Mouse (Mus musculus): Measurements from ENCODE around the gene Bean1. TPM values are rescaled to one million over a fixed set of nuclear protein-coding genes. Genes with fewer than 3 reads are reported as not detected.

The Bean1 gene
- polyA plus RNA-seq, 1 experiment from 2014 or later = 0.57 TPM

GRCm38 (mm10) chr8:104188459-104188858 lies 18.2 kb downstream of the Bean1 start:
- peaks cover 5% of the 10 kb centered on the region; the same call in 1 of the 2 replicates for H3K4me1 ChIP-seq (replicated peaks; ENCODE audit: control insufficient read depth, insufficient read depth, low read length)
- WGBS = 50% methylated on average over 5 of the region's 5 CpGs
- no peak overlapping the region for H3K9ac ChIP-seq (ENCODE audit: low read length)
- H3K4me2 ChIP-seq (ENCODE audit: low read depth, low read length) = no peak overlapping the region
- no peaks in the 10 kb centered on the region for H3K27me3 ChIP-seq (ENCODE audit: control insufficient read depth, insufficient read depth, low read depth, low read length)
- no peak for ATAC-seq (ENCODE audit: low read depth)
- H3K9me3 ChIP-seq (ENCODE audit: control insufficient read depth, low read length) = no peaks in the 10 kb centered on the region
- H3K36me3 ChIP-seq (ENCODE audit: control insufficient read depth, insufficient read depth, low read length) = no peaks in the 10 kb centered on the region
- no peak overlapping the region for H3K27ac ChIP-seq (ENCODE audit: low read length)
- no peak overlapping the region for H3K4me3 ChIP-seq (ENCODE audit: low read length)

DNA sequence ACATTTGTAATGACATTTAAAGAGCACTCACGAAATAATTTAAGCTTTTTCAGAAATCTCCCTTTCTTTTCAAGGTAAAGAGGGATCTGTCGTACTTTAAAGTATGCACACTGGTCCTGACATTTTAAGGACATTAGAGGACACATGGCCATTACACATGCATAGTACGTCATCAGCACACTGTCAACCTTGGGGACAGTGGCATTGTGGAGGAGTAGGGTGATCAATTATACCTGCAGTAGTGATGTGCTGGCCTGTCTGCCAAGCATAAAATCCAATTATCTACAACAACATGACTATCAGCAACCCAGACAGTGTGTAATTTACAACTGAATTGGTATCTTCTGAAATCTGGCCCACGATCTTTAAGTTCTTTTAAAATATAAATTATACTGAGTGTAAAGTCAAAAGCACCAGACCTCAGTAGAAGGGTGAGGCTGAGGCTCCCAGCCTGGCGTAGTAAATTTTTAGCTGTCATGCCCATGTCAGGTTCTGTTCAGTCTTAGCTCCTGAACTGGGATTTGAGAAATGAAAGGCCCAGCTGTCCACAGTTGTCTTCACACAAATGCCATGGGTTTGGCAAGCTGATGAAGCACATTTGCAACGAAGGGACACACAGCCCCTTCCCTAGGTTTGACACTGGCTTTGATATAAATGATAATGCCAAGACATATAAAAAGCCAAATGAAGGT lies 20.7 kb downstream of the Bean1 start:
- Histone ChIP-seq H3K27me3 (ENCODE audit: control insufficient read depth, insufficient read depth, low read depth, low read length) (no peaks in the 10 kb centered on the region), H3K9me3 (ENCODE audit: control insufficient read depth, low read length) (no peaks in the 10 kb centered on the region), H3K4me2 (ENCODE audit: low read depth, low read length) (no peak overlapping the region), H3K4me1 (replicated peaks; ENCODE audit: control insufficient read depth, insufficient read depth, low read length) (peaks cover 5% of the 10 kb centered on the region; the same call in 1 of the 2 replicates), H3K9ac (ENCODE audit: low read length) (no peak overlapping the region), H3K36me3 (ENCODE audit: control insufficient read depth, insufficient read depth, low read length) (no peaks in the 10 kb centered on the region), H3K27ac (ENCODE audit: low read length) (no peak overlapping the region), H3K4me3 (ENCODE audit: low read length) (no peak overlapping the region)
- 57% methylated on average over 6 of the region's 6 CpGs for WGBS
- peak; percentile 52; the same call in 1 of the 2 replicates for ATAC-seq (ENCODE audit: low read depth)

GRCm38 (mm10) chr8:104191496-104191895 lies 21.3 kb downstream of the Bean1 start:
- Histone ChIP-seq H3K4me1 (replicated peaks; ENCODE audit: control insufficient read depth, insufficient read depth, low read length) (peaks cover 5% of the 10 kb centered on the region; the same call in 1 of the 2 replicates), H3K27ac (ENCODE audit: low read length) (no peak overlapping the region), H3K27me3 (ENCODE audit: control insufficient read depth, insufficient read depth, low read depth, low read length) (no peaks in the 10 kb centered on the region), H3K4me3 (ENCODE audit: low read length) (no peak overlapping the region), H3K36me3 (ENCODE audit: control insufficient read depth, insufficient read depth, low read length) (no peaks in the 10 kb centered on the region), H3K4me2 (ENCODE audit: low read depth, low read length) (no peak overlapping the region), H3K9me3 (ENCODE audit: control insufficient read depth, low read length) (no peaks in the 10 kb centered on the region), H3K9ac (ENCODE audit: low read length) (no peak overlapping the region)
- peak; percentile 80 for ATAC-seq (ENCODE audit: low read depth)
- 14% methylated on average over 11 of the region's 11 CpGs for WGBS

GRCm38 (mm10) chr8:104199802-104200201 lies 29.6 kb downstream of the Bean1 start:
- no peaks in the 10 kb centered on the region for H3K36me3 ChIP-seq (ENCODE audit: control insufficient read depth, insufficient read depth, low read length)
- no peak overlapping the region for H3K4me2 ChIP-seq (ENCODE audit: low read depth, low read length)
- H3K4me1 ChIP-seq (replicated peaks; ENCODE audit: control insufficient read depth, insufficient read depth, low read length) = no peaks in the 10 kb centered on the region
- H3K9me3 ChIP-seq (ENCODE audit: control insufficient read depth, low read length) = no peaks in the 10 kb centered on the region
- no peaks in the 10 kb centered on the region for H3K27me3 ChIP-seq (ENCODE audit: control insufficient read depth, insufficient read depth, low read depth, low read length)
- H3K4me3 ChIP-seq (ENCODE audit: low read length) = no peak overlapping the region
- H3K9ac ChIP-seq (ENCODE audit: low read length) = no peak overlapping the region
- no peak for ATAC-seq (ENCODE audit: low read depth)
- H3K27ac ChIP-seq (ENCODE audit: low read length) = no peak overlapping the region
- 60% methylated on average over 5 of the region's 5 CpGs for WGBS

DNA sequence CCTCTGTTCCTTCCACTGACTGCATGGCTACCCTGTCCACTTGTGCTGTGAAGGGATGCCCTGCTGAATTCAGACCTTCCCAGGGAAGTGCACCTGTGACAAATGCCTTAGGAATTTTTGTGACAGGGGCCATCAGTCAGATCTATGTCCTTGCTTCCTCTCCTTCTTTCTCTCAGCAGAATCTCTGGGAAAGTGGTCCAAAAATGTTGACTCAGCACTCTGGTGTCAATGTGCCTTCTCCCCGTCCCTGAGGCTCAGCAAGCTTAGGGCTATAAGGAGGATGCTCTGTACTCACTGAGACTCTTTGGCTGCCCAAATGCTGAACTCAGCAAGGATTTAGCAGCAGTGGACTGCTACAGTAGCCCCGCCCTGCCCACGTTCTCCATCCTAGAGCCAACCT lies 31.4 kb downstream of the Bean1 start:
- Histone ChIP-seq H3K27me3 (ENCODE audit: control insufficient read depth, insufficient read depth, low read depth, low read length) (no peaks in the 10 kb centered on the region), H3K4me3 (ENCODE audit: low read length) (no peak overlapping the region), H3K27ac (ENCODE audit: low read length) (no peak overlapping the region), H3K9me3 (ENCODE audit: control insufficient read depth, low read length) (no peaks in the 10 kb centered on the region), H3K4me1 (replicated peaks; ENCODE audit: control insufficient read depth, insufficient read depth, low read length) (no peaks in the 10 kb centered on the region), H3K9ac (ENCODE audit: low read length) (no peak overlapping the region), H3K36me3 (ENCODE audit: control insufficient read depth, insufficient read depth, low read length) (no peaks in the 10 kb centered on the region), H3K4me2 (ENCODE audit: low read depth, low read length) (no peak overlapping the region)
- 75% methylated on average over 3 of the region's 3 CpGs for WGBS
- ATAC-seq (ENCODE audit: low read depth) = no peak

DNA sequence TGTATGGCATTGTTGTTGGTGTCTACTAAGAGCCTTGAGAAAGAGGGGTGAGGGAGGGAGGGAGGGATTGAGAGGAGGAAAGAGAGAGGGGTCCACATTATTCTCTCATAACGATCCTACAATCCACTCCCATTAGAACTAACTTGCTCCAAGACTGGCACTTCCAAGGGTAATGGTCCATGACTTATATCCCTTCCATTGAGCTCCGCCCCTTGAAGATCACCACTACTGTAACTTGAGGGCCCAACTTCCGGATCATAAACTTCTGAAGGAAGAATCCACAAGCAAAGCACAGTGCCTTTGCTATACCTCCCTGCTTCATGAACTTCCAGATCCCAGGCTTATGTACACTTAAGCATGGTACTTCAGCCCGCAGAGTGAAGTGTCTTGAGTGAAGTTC lies 32.1 kb downstream of the Bean1 start:
- no peak for ATAC-seq (ENCODE audit: low read depth)
- no peaks in the 10 kb centered on the region for H3K4me1 ChIP-seq (replicated peaks; ENCODE audit: control insufficient read depth, insufficient read depth, low read length)
- no peak overlapping the region for H3K27ac ChIP-seq (ENCODE audit: low read length)
- no peak overlapping the region for H3K9ac ChIP-seq (ENCODE audit: low read length)
- no peaks in the 10 kb centered on the region for H3K9me3 ChIP-seq (ENCODE audit: control insufficient read depth, low read length)
- no peak overlapping the region for H3K4me3 ChIP-seq (ENCODE audit: low read length)
- H3K4me2 ChIP-seq (ENCODE audit: low read depth, low read length) = no peak overlapping the region
- 72% methylated on average over 4 of the region's 4 CpGs for WGBS
- H3K36me3 ChIP-seq (ENCODE audit: control insufficient read depth, insufficient read depth, low read length) = no peaks in the 10 kb centered on the region
- H3K27me3 ChIP-seq (ENCODE audit: control insufficient read depth, insufficient read depth, low read depth, low read length) = no peaks in the 10 kb centered on the region

- WGBS = 64% methylated on average over 3 of the region's 3 CpGs
- Histone ChIP-seq H3K9me3 (ENCODE audit: control insufficient read depth, low read length) (no peaks in the 10 kb centered on the region), H3K36me3 (ENCODE audit: control insufficient read depth, insufficient read depth, low read length) (no peaks in the 10 kb centered on the region), H3K4me1 (replicated peaks; ENCODE audit: control insufficient read depth, insufficient read depth, low read length) (no peaks in the 10 kb centered on the region), H3K4me2 (ENCODE audit: low read depth, low read length) (no peak overlapping the region), H3K4me3 (ENCODE audit: low read length) (no peak overlapping the region), H3K9ac (ENCODE audit: low read length) (no peak overlapping the region), H3K27ac (ENCODE audit: low read length) (no peak overlapping the region), H3K27me3 (ENCODE audit: control insufficient read depth, insufficient read depth, low read depth, low read length) (no peaks in the 10 kb centered on the region)
- no peak for ATAC-seq (ENCODE audit: low read depth)
Measured at GRCm38 (mm10) chr8:104205292-104205691, 35.0 kb downstream of the Bean1 start.

DNA sequence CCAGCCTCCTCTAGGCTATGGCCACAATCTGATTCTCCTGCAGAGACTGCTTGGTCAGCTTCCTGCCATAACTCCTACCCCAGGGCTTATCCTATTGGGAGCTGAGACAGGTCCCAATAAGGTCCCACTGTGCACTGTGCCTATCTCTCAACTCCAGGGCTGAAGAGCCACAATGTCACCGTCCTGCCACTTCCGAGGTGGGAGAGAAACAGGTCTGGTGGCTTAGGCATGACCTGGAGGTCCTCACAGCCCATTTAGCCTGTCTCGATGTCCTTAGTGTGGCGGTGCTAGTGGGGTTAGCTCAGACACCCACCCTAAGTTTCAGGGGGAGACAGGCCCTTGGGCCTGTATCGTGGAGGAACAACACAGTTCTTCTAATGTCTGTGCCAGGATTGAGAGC lies 47.4 kb downstream of the Bean1 start:
- Histone ChIP-seq H3K27ac (ENCODE audit: low read length) (no peak overlapping the region), H3K9me3 (ENCODE audit: control insufficient read depth, low read length) (no peaks in the 10 kb centered on the region), H3K9ac (ENCODE audit: low read length) (no peak overlapping the region), H3K27me3 (ENCODE audit: control insufficient read depth, insufficient read depth, low read depth, low read length) (no peaks in the 10 kb centered on the region), H3K4me2 (ENCODE audit: low read depth, low read length) (no peak overlapping the region), H3K4me1 (replicated peaks; ENCODE audit: control insufficient read depth, insufficient read depth, low read length) (no peaks in the 10 kb centered on the region; the same call in 1 of the 2 replicates), H3K36me3 (ENCODE audit: control insufficient read depth, insufficient read depth, low read length) (no peaks in the 10 kb centered on the region), H3K4me3 (ENCODE audit: low read length) (no peak overlapping the region)
- 83% methylated on average over 5 of the region's 5 CpGs for WGBS
- ATAC-seq (ENCODE audit: low read depth) = no peak

GRCm38 (mm10) chr8:104219079-104219478 lies 48.8 kb downstream of the Bean1 start:
- Histone ChIP-seq H3K9me3 (ENCODE audit: control insufficient read depth, low read length) (no peaks in the 10 kb centered on the region; the same call in 1 of the 2 replicates), H3K27me3 (ENCODE audit: control insufficient read depth, insufficient read depth, low read depth, low read length) (no peaks in the 10 kb centered on the region), H3K4me3 (ENCODE audit: low read length) (no peak overlapping the region), H3K4me1 (replicated peaks; ENCODE audit: control insufficient read depth, insufficient read depth, low read length) (no peaks in the 10 kb centered on the region; the same call in 1 of the 2 replicates), H3K4me2 (ENCODE audit: low read depth, low read length) (no peak overlapping the region), H3K9ac (ENCODE audit: low read length) (no peak overlapping the region), H3K36me3 (ENCODE audit: control insufficient read depth, insufficient read depth, low read length) (no peaks in the 10 kb centered on the region), H3K27ac (ENCODE audit: low read length) (no peak overlapping the region)
- 0 out of 2 replicates have a peak, but pooled peaks have one; percentile 32 for ATAC-seq (ENCODE audit: low read depth)
- 22% methylated on average over 11 of the region's 11 CpGs for WGBS
